Mouse (Mus musculus) forebrain, postnatal 0 days (tissue): ENCODE results near the gene Hnrnpm. TPM values are rescaled to one million over a fixed set of nuclear protein-coding genes. Genes with fewer than 3 reads are reported as not detected.

ENCODE experiments used
- ATAC-seq: fragments of 200-750 bp; cut with Nextera tagmentation; 2 replicates; pipeline ENCODE4 v1.8.0; 2017; ENCODE audit warnings: mild to moderate bottlenecking, moderate library complexity
- DNase-seq: peaks from one replicate; pipeline ENCODE4 v3.0.0-alpha.2; 2015
- H3K27ac ChIP-seq: fragments of 300-500 bp; sonication (generic); 2 replicates; pipeline ENCODE4 v1.5.1; 2014; ENCODE audit warnings: low read depth, mild to moderate bottlenecking, antibody characterized with exemption, low read length, moderate library complexity, mixed read lengths
- H3K27me3 ChIP-seq: fragments of 300-500 bp; sonication (generic); 2 replicates; pipeline ENCODE4 v1.6.1; 2014; ENCODE audit warnings: mild to moderate bottlenecking, low read length, mixed read lengths; ENCODE audit not compliant: insufficient read depth
- H3K36me3 ChIP-seq: fragments of 300-500 bp; sonication (generic); 2 replicates; pipeline ENCODE4 v1.6.1; 2014; ENCODE audit warnings: mild to moderate bottlenecking, moderate library complexity; ENCODE audit not compliant: insufficient read depth
- H3K4me1 ChIP-seq: fragments of 300-500 bp; sonication (generic); 2 replicates; pipeline ENCODE4 v1.6.1; 2014; ENCODE audit warnings: antibody characterized with exemption; ENCODE audit not compliant: insufficient read depth
- H3K4me2 ChIP-seq: fragments of 300-500 bp; sonication (generic); 2 replicates; pipeline ENCODE4 v1.6.1; 2014; ENCODE audit warnings: low read depth, mild to moderate bottlenecking, moderate library complexity
- H3K4me3 ChIP-seq: fragments of 300-500 bp; sonication (generic); 2 replicates; pipeline ENCODE4 v1.5.1; 2014; ENCODE audit warnings: low read depth, low read length, mixed read lengths
- H3K9ac ChIP-seq: fragments of 300-500 bp; sonication (generic); 2 replicates; pipeline ENCODE4 v1.6.1; 2014; ENCODE audit warnings: mild to moderate bottlenecking
- H3K9me3 ChIP-seq: fragments of 300-500 bp; sonication (generic); 2 replicates; pipeline ENCODE4 v1.6.1; 2016; ENCODE audit warnings: low read length
- CTCF ChIP-seq: sonication (generic); IDR thresholded peaks from 2 replicates; pipeline ENCODE4 v1.5.1; 2016; ENCODE audit warnings: antibody characterized with exemption, control low read depth, low read depth
- WGBS: fragments of 180-500 bp; shearing (Covaris S2); extraction: QIAGEN DNeasy Blood & Tissue Kit; methylation state at CpG from one replicate; pipeline ENCODE4 v1.1.7; 2014; 5-methylcytosine and 5-hydroxymethylcytosine counted together
- polyA plus RNA-seq: library from polyadenylated mRNA; unstranded; fragments of >200 nt; fragmentation: Nextera tagmentation; extraction: Ambion mirVana; gene quantifications from 2 replicates; pipeline ENCODE4 v1.2.1, GENCODE M21; 2015
- total RNA-seq: library from RNA; depleted of rRNA; stranded (reverse); fragments of >200 nt; gene quantifications from 2 replicates; pipeline ENCODE4 v1.2.3, GENCODE M21; 2014

The Hnrnpm gene
- total and polyA plus RNA-seq, 2 experiments from 2014 or later: 87.1 to 135 TPM

GRCm38 (mm10) chr17:33702178-33702577 is 15.5 kb upstream of the Hnrnpm start:
- no peak for DNase-seq
- no peak for TF ChIP-seq CTCF

GRCm38 (mm10) chr17:33695471-33695870 is 8.8 kb upstream of the Hnrnpm start:
- no peak for DNase-seq
- no peaks in the 10 kb centered on the region for H3K9me3 ChIP-seq
- no peak for TF ChIP-seq CTCF
- H3K4me2 ChIP-seq: no peak overlapping the region
- H3K27ac ChIP-seq: no peak overlapping the region
- no peak overlapping the region for H3K9ac ChIP-seq
- H3K4me1 ChIP-seq: no peaks in the 10 kb centered on the region
- no peaks in the 10 kb centered on the region for H3K27me3 ChIP-seq
- no peak for ATAC-seq
- WGBS: 93% methylated on average over 1 of the region's 1 CpGs
- H3K4me3 ChIP-seq: no peak overlapping the region
- H3K36me3 ChIP-seq: peaks cover 56% of the 10 kb centered on the region

More at GRCm38 (mm10) chr17:33702178-33702577, 15.5 kb upstream of the Hnrnpm start:
- no peaks in the 10 kb centered on the region for H3K4me1 ChIP-seq
- 90% methylated on average over 1 of the region's 1 CpGs for WGBS
- H3K27ac ChIP-seq: no peak overlapping the region
- H3K27me3 ChIP-seq: no peaks in the 10 kb centered on the region
- ATAC-seq: no peak
- H3K4me2 ChIP-seq: no peak overlapping the region
- peaks cover 30% of the 10 kb centered on the region for H3K36me3 ChIP-seq
- H3K4me3 ChIP-seq: no peak overlapping the region
- no peak overlapping the region for H3K9ac ChIP-seq
- no peaks in the 10 kb centered on the region for H3K9me3 ChIP-seq

GRCm38 (mm10) chr17:33685249-33685653 is 1.4 kb downstream of the Hnrnpm start:
- no peaks in the 10 kb centered on the region for H3K9me3 ChIP-seq
- peak; percentile 97 for DNase-seq
- peak overlapping the region; percentile 70 for H3K4me3 ChIP-seq
- WGBS: under 1% methylated on average over 42 of the region's 42 CpGs
- H3K9ac ChIP-seq: peak overlapping the region; percentile 96
- peak; percentile 97 for ATAC-seq
- no peaks in the 10 kb centered on the region for H3K36me3 ChIP-seq
- H3K27me3 ChIP-seq: no peaks in the 10 kb centered on the region
- H3K4me2 ChIP-seq: peak overlapping the region; percentile 92
- H3K4me1 ChIP-seq: peaks cover 24% of the 10 kb centered on the region
- TF ChIP-seq CTCF: 0 out of 2 replicates have a peak, but pooled peaks have one; percentile 3
- peak overlapping the region; percentile 98 for H3K27ac ChIP-seq

- WGBS: 2% methylated on average over 43 of the region's 44 CpGs
- peaks cover 24% of the 10 kb centered on the region for H3K4me1 ChIP-seq
- peak overlapping the region; percentile 98 for H3K27ac ChIP-seq
- no peaks in the 10 kb centered on the region for H3K9me3 ChIP-seq
- no peaks in the 10 kb centered on the region for H3K36me3 ChIP-seq
- peak overlapping the region; percentile 96 for H3K9ac ChIP-seq
- peak overlapping the region; percentile 92 for H3K4me2 ChIP-seq
- no peaks in the 10 kb centered on the region for H3K27me3 ChIP-seq
- H3K4me3 ChIP-seq: peak overlapping the region; percentile 70
- peak; percentile 71 for TF ChIP-seq CTCF
- ATAC-seq (peak; percentile 87), DNase-seq (peak; percentile 89)
Observed at GRCm38 (mm10) chr17:33684671-33685231, 1.9 kb downstream of the Hnrnpm start.

- H3K4me2 ChIP-seq: no peak overlapping the region
- H3K4me3 ChIP-seq: no peak overlapping the region
Observed at GRCm38 (mm10) chr17:33681767-33682166, 4.9 kb downstream of the Hnrnpm start.

GRCm38 (mm10) chr17:33678771-33679170 is 7.9 kb downstream of the Hnrnpm start:
- DNase-seq (no peak), ATAC-seq (no peak)
- Histone ChIP-seq H3K4me3 (no peak overlapping the region), H3K27ac (no peak overlapping the region), H3K4me1 (peaks cover 17% of the 10 kb centered on the region), H3K4me2 (no peak overlapping the region), H3K9ac (no peak overlapping the region), H3K9me3 (no peaks in the 10 kb centered on the region), H3K27me3 (no peaks in the 10 kb centered on the region), H3K36me3 (peaks cover 12% of the 10 kb centered on the region)
- TF ChIP-seq CTCF: no peak

More at GRCm38 (mm10) chr17:33681767-33682166, 4.9 kb downstream of the Hnrnpm start:
- H3K4me1 ChIP-seq: peaks cover 24% of the 10 kb centered on the region
- no peaks in the 10 kb centered on the region for H3K36me3 ChIP-seq
- no peak overlapping the region for H3K27ac ChIP-seq
- H3K27me3 ChIP-seq: no peaks in the 10 kb centered on the region
- no peak overlapping the region for H3K9ac ChIP-seq
- DNase-seq (no peak), ATAC-seq (no peak)
- TF ChIP-seq CTCF: no peak
- H3K9me3 ChIP-seq: no peaks in the 10 kb centered on the region

- Histone ChIP-seq H3K4me3 (no peak overlapping the region), H3K4me1 (no peaks in the 10 kb centered on the region), H3K36me3 (peaks cover 16% of the 10 kb centered on the region), H3K4me2 (no peak overlapping the region), H3K9ac (no peak overlapping the region), H3K27ac (no peak overlapping the region), H3K27me3 (no peaks in the 10 kb centered on the region), H3K9me3 (no peaks in the 10 kb centered on the region)
- 83% methylated on average over 2 of the region's 2 CpGs for WGBS
- DNase-seq: no peak
- no peak for TF ChIP-seq CTCF
- no peak for ATAC-seq
Observed at GRCm38 (mm10) chr17:33676086-33676485, 10.6 kb downstream of the Hnrnpm start.
